Mouse (Mus musculus): Measurements from ENCODE around the gene Olfr1260. TPM values are rescaled to one million over a fixed set of nuclear protein-coding genes. Genes with fewer than 3 reads are reported as not detected.

The Olfr1260 gene
- not detected in 2 replicates for polyA plus RNA-seq (2012; rRNA removed)

DNA sequence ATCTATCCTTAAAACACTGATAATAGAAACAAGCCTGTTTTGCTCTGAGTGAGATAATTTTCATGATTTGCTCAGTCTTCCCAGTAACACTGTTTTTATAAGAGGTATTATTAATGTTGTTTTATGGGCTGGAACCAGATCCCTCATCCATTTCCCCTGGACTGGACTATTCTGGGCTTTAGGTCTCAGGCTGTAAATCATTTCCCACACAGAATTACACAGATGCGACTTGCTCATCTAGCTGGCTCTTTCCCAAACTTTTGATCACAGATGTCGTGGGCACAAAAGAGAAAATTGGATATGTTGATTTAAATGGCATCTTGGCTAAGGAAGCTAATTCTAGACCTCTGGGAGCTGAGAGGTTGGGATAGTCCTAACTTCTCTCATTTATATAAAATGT, at the start of gene Olfr1260:
Gene Olfr1260, plus strand, starts transcription at position 157 of the 400 bp plus-strand sequence.

DNA sequence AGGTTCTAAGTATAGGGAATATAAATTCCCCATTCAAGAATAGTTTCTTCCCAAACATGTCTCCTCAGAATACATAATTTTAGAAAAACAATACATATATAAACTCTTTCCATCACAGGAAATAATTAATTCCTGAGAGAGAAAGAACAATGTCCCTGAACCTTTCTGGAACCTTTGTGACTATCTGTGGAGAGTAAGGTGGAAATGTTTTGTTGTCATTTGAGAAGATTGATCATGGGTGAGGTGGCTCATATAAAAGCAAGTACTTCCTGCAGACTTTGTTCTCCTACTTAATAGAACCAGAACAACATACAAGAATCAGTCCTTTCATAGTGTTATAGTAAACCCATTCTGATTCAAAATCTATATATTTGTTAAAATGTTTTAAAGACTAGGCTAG, 47.1 kb upstream of the Olfr1260 start, which contains the start of gene Olfr1258:
Gene Olfr1258, plus strand, starts transcription at position 301 of the 400 bp plus-strand sequence.

DNA sequence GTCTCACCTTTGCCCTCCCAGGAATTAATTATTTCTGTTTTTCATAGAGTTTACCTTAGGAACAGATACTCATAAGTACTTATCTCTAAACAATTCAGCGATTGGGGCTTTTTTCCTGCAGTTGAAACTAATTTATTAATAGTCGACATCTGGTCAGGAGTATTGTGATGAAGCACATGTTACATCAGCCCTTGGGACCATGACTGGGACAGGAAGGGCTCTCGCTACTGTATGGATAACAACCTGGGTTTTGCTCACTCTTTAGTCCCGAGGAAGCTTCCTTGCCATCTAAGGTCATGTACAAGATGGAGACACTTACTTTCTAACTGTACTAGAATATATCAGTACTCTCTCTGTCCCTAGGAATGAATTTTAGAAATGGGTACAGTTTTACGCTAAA, 25.6 kb upstream of the Olfr1260 start, which contains the start of gene Olfr1259:
Gene Olfr1259, minus strand, starts transcription at position 101 of the 400 bp plus-strand sequence.

DNA sequence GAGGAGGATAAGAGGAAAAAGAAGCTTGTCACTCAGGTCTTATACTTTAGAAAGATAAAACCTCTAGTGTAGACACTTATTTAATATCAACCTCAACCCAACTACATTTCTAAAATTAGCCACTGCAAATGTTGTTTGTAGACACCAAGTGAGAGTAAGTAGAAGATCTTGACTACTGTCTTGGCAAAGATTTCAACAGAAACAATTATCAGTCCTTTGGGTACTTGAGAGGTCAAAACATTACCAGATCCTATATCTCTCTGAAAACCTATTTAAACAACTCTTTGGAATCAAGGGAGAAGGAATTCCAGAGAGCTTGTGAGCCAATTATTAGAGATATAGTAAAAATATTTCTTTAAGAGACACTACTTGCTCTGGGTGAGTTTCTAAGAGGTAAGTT, 16.8 kb downstream of the Olfr1260 start, which contains the start of gene Olfr1261:
Gene Olfr1261, plus strand, starts transcription at position 301 of the 400 bp plus-strand sequence.

DNA sequence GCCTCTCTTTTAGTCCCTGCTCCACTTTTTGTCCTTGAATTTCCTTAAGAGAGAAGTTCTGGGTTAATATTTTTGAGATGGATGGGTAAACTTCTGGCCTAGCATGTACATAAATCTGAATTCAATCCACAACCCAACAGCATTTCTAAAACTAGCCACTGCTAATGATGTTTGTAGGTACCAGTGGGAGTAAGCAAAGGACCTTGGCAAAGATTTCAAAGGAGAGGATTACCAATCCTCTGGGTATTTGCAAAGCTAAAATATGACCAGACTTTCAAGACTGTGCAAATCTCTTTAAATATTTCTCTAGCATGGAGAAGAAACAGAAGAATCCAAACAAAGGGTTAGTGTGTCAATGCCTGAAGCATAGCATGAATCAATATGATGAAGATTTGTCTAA, 25.7 kb downstream of the Olfr1260 start, which contains the start of gene Olfr1262:
Gene Olfr1262, plus strand, starts transcription at position 301 of the 400 bp plus-strand sequence.

DNA sequence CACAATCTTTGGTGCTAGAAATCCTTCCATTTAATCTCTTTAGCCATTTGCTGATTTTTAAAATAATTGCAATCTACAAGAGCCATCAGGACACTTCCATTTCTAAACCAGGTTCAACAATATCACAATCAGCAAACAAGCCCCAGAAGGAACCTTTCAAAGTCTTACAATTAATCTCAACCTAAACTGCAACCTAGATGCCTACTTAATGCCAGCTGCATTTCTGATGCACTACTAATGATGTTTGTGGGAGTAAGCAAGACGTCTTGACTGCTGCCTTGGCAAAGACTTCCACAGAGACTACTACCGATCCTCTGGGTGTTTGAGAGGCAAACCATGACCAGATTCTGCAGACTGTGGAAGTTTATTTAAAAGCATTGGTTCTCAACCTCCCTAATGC, 37.7 kb downstream of the Olfr1260 start, which contains the start of gene Olfr1263:
Gene Olfr1263, plus strand, starts transcription at position 301 of the 400 bp plus-strand sequence.

DNA sequence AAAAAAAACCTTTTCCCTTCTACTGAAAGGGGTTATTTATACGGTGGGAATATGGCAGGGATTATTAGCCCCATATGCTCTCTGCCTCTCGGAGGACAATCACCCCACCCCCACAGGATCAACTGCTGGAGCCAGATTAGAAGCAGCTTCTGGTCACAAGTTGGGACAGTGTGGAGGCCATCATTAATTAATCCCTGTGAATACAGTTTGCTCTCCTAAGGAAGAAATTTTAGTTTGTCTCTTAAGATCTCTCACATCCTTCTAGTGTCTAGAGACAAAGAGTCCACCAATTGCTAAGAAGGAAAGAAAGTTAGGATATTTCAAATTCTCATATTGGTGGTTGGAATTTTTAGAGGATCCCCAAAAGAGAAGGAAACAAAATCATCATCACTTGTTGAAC, 51.3 kb downstream of the Olfr1260 start, which contains the start of gene Olfr1264:
Gene Olfr1264, minus strand, starts transcription at position 101 of the 400 bp plus-strand sequence.

Other genes with a start within 250 kb of the Olfr1260 start
- gene Olfr1252, start 249.3 kb upstream of the Olfr1260 start, polyA plus RNA-seq (2012; rRNA removed), result not detected in 2 replicates
- not detected in 2 replicates for gene Olfr1253, start 217.2 kb upstream of the Olfr1260 start, polyA plus RNA-seq (2012; rRNA removed)
- not detected in 2 replicates for gene Olfr1254, start 180.7 kb upstream of the Olfr1260 start, polyA plus RNA-seq (2012; rRNA removed)
- gene Olfr1255, start 162.3 kb upstream of the Olfr1260 start, polyA plus RNA-seq (2012; rRNA removed), result not detected in 2 replicates
- gene Olfr1256, start 132.8 kb upstream of the Olfr1260 start, polyA plus RNA-seq (2012; rRNA removed), result not detected in 2 replicates
- not detected in 2 replicates for gene Olfr48, start 126.1 kb upstream of the Olfr1260 start, polyA plus RNA-seq (2012; rRNA removed)
- gene Olfr1257, start 95.9 kb upstream of the Olfr1260 start, polyA plus RNA-seq (2012; rRNA removed), result not detected in 2 replicates
- gene Olfr1258, start 47.0 kb upstream of the Olfr1260 start, polyA plus RNA-seq (2012; rRNA removed), result not detected in 2 replicates
- not detected in 2 replicates for gene Olfr1259, start 25.7 kb upstream of the Olfr1260 start, polyA plus RNA-seq (2012; rRNA removed)
- gene Olfr1261, start 16.9 kb downstream of the Olfr1260 start, polyA plus RNA-seq (2012; rRNA removed), result not detected in 2 replicates
- not detected in 2 replicates for gene Olfr1262, start 25.8 kb downstream of the Olfr1260 start, polyA plus RNA-seq (2012; rRNA removed)
- gene Olfr1263, start 37.8 kb downstream of the Olfr1260 start, polyA plus RNA-seq (2012; rRNA removed), result not detected in 2 replicates
- not detected in 2 replicates for gene Olfr1264, start 51.2 kb downstream of the Olfr1260 start, polyA plus RNA-seq (2012; rRNA removed)
- gene Olfr1265, start 61.0 kb downstream of the Olfr1260 start, polyA plus RNA-seq (2012; rRNA removed), result not detected in 2 replicates
- not detected in 2 replicates for gene Olfr140, start 89.3 kb downstream of the Olfr1260 start, polyA plus RNA-seq (2012; rRNA removed)
- gene Olfr1269, start 147.1 kb downstream of the Olfr1260 start, polyA plus RNA-seq (2012; rRNA removed), result not detected in 2 replicates
- not detected in 2 replicates for gene Olfr32, start 168.0 kb downstream of the Olfr1260 start, polyA plus RNA-seq (2012; rRNA removed)
- gene Olfr1270, start 178.8 kb downstream of the Olfr1260 start, polyA plus RNA-seq (2012; rRNA removed), result not detected in 2 replicates

Measured in liver, embryonic 18 days (tissue).